Mouse (Mus musculus) kidney, postnatal 25 days (tissue): ENCODE data around the gene Sdf4.
A peak's percentile ranks its signal among the peaks of the same experiment; 100 is the strongest.

ENCODE experiments used
- DNase-seq, 2 experiments: peaks; one replicate each; pipeline ENCODE4 v3.0.0; 2021; ENCODE audit warnings: mixed read lengths in 2 of 2

The Sdf4 gene

GRCm38 (mm10) chr4:156008369-156008768 lies 15.7 kb downstream of the Sdf4 start:
- no peak for DNase-seq

- DNase-seq, result no peak
These were observed 21.0 kb downstream of the Sdf4 start, which contains the start of gene Tnfrsf4 for GRCm38 (mm10) chr4:156013637-156014036. Gene Tnfrsf4, plus strand, starts transcription at chr4:156013843.

DNA sequence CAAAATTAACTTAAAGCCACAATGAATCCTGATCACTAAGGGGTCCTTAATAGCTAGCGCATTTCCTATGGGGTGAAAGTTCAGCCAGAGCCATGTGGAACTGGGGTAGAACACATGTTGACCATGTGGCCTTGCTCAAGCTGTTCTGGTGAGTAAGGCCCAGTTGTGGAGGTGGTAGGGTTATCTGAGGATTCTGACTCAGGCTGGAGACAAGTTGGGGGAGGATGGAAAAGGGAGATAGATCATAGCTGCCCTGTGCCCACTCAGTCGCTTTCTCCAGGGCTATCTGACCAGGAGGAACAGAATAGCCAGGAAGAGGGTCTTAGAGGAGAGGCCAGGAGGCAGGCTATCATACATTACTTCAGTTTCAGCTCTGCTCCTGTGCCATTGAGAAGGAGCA lies 21.8 kb downstream of the Sdf4 start:
- no peak for DNase-seq

DNA sequence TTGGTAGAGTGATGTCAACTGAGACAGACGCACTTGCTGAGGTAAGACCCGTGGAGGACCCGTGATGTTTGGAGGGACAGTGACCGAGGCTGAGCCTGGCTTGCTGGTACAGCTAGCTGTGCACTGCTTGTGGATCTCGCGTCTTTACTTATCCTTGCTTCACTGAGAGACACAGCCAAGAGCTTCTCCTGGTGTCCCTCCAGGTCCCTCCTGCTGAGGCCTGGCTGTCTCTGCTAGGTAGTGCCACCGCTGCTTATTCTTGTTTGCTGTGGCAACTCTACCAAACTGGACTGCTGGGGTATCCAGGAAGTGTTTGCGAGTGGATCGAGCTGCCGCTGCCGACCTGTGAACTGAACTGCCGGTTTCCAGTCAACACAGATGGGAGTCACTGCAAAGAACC lies 27.1 kb downstream of the Sdf4 start:
- no peak for DNase-seq

- no peak for DNase-seq
These were observed 28.7 kb downstream of the Sdf4 start for GRCm38 (mm10) chr4:156021381-156021780.

DNA sequence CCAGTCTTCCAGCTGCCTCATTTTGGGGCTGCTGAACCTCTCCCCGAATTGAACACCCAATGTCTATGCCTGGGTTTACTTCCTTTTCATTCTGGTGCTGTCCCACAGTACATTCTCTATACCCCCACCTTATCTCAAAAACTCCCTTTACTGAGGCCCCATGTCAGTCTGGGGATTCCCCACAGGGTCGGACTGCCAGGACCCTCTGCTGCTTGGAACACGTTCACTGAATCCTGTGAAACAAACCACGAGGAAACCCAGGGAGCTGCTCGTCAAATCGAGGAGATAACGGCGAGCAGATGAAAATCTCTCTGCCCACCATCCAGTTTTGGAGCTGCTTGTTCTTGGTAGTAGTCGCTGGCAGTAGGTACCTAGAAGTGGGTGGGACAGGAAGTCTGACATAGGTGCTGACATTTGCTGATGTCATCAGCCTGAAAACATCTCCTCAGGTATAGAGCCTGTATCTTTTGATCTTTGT lies 29.3 kb downstream of the Sdf4 start:
- DNase-seq, result no peak

GRCm38 (mm10) chr4:156023520-156023919 lies 30.8 kb downstream of the Sdf4 start:
- no peak for DNase-seq

GRCm38 (mm10) chr4:156024184-156024583 lies 31.5 kb downstream of the Sdf4 start:
- no peak for DNase-seq

GRCm38 (mm10) chr4:156026013-156026412 lies 33.3 kb downstream of the Sdf4 start, which contains the start of gene Tnfrsf18:
Gene Tnfrsf18, plus strand, starts transcription at chr4:156026164.
- DNase-seq, result peak; percentile 51 to 53

DNA sequence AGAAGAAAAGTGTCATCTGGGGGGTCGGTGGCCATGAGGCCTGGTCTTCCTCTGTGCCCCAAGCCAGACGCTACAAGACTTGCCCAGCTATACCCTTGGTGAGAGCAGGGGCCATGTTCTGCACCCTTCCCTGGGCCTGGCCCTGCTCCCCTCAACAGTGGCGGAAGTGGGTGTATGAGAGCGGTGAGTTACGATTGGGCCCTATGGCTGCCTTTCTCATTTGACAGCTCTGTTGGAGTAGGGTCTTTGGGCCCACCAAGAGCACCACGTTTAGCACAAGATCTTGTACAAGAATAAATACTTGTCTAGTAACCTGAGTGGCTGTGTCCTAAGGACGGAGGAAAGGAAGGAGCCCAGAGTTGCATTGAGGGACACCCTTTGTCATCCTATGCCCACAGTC lies 35.9 kb downstream of the Sdf4 start:
- no peak for DNase-seq

DNA sequence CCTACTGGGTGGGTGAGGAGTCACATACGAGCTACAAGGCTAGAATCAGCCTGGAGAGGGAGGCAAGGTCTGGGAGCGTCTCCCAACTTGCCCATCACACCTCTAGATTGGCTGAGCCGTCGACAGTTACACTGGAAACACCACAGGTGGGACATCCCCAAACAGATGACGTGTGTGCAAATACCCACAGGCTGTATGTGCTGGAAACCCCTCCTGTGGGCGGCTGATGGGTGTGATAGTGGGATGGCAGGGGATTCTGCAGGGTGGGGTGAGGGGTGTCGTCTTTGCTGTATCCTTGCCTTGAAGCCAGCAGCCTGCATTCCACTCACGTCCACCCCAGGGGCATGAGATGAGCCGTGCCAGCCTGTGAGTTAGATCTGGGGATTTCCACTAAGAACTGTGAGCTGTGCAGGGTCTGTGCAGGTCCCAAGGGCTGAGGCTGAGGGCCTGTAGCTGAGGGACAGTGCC lies 38.0 kb downstream of the Sdf4 start:
- DNase-seq, result no peak

GRCm38 (mm10) chr4:156031255-156031592 lies 38.6 kb downstream of the Sdf4 start:
- no peak for DNase-seq

GRCm38 (mm10) chr4:156031593-156032391 lies 39.1 kb downstream of the Sdf4 start:
- peak; percentile 81 to 89 for DNase-seq

- peak in 1 of 2 experiments; percentile 64 for DNase-seq
These were observed 40.2 kb downstream of the Sdf4 start for GRCm38 (mm10) chr4:156032856-156033255.

- DNase-seq, result peak; percentile 61 to 66
These were observed 40.9 kb downstream of the Sdf4 start for GRCm38 (mm10) chr4:156033476-156034119.

DNA sequence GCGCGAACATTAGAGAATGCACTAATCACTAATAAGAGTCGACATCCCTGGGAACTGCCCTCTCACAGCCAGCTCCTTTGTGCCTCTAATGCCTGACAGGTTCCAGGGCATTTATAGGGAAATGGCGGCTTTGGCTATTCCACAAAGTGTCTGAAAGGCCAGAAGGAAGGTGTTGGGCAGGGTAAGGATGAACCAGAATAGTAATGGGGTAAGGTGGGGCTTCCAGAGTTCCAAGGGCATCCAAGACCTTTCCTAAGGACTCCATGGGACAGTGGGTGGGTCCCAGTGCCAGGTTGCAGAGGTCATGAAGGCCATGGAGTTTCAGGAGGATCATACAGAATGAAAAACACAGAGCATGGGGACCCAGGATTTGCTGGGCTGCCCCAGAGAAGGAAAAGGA lies 41.6 kb downstream of the Sdf4 start:
- DNase-seq, result no peak

DNA sequence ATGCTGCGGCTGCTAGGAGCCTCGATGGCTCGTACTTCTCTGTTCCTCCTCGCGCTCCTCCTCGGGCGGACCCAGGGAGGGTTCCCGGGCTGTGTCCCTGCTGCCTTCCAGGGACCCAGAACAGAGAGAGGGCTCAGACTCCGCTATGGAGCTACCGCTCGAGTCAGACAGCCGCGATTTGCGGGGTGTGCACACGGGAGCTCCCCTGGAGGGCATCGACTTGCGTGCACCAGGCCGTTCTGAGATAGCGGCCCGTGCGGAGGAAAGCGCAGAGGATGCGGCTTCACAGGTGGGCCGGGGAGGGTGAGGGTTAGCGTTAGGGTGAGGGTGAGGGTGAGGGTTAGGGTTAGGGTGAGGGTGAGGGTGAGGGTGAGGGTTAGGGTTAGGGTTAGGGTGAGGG lies 42.2 kb downstream of the Sdf4 start:
- DNase-seq, result no peak

GRCm38 (mm10) chr4:156044754-156045153 lies 52.1 kb downstream of the Sdf4 start:
- no peak for DNase-seq

GRCm38 (mm10) chr4:156049779-156050178 lies 57.1 kb downstream of the Sdf4 start:
- no peak for DNase-seq

GRCm38 (mm10) chr4:156050391-156050980 lies 57.8 kb downstream of the Sdf4 start:
- DNase-seq, result no peak

- no peak for DNase-seq
These were observed 60.4 kb downstream of the Sdf4 start for GRCm38 (mm10) chr4:156053113-156053512.

- no peak for DNase-seq
These were observed 61.5 kb downstream of the Sdf4 start for GRCm38 (mm10) chr4:156054130-156054529.

DNA sequence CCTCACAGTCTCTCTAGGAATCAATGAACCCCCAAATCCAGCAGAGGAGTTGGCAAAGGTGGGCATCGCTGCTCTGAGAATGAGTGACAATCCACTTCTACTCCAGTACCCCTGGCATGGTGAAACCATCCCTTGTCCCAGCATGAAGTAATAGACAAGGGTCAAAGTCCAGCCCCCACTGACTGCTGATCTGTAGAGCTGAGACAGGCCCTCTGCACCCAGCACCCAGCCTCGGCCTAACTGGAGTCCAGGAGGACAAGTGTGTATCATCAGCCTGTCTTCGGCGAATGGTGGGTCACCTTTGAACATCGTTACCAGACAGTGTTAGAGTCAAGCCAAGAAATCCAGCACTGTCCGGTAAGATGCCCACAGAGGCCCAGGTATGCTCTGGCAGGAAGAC lies 61.9 kb downstream of the Sdf4 start:
- DNase-seq, result peak; percentile 65 to 89

DNA sequence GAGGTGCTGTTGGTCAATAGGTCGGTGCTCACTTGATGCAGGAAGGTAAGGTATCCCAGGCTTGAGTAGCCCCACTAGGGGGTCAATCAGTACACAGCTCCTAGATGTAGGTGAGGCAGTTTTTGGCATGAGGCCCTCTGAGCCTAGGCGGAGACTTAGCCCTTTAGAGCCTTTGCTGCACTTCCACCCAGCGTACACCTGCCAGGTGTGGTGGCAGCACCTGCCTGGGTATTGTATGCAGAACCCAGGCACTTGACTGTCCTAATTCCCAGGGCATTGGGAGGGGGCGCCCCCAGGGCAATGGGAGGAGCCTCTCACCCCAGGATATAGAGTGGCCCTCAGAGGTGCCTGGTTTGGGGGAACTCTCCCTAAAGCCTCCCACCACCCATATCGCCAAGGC lies 62.5 kb downstream of the Sdf4 start:
- peak in 1 of 2 experiments; percentile 60 for DNase-seq
